In the genomic region with DNA sequence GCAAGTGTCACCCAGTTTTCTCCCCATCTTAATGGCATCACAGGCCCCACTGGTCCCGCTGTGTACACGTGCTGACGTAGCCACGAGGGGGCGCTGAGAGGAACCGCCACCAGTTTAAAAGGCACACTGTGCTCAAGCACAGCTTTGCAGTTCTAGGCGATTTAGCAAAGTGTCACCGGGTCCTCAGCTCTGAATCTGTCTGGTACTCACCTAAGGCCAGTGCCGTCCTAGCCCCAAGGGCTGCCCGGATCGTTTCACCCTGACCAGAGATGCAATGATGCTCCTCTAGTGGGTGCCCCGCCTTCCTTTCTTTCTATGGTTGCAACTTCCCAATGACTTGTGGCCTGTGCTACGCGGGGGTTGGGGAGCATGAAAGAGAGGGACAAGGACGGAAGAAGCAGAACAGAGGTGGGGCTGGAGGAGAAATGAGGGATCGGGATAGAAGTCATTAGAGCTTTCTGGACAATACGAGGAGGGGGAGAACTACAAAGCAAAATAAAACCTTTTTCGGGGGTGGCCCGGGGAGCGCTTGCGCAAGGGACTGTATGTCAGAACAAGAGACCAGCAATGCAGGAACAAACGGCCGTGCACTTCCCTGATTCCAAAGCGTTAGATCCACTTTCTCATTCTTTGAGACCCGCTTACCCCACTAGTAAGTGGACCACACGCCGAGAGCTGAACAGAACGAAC, we compare ENCODE assay signal across 8 mouse cellular contexts. TPM values are rescaled to one million over a fixed set of nuclear protein-coding genes. Genes with fewer than 3 reads are reported as not detected.
A peak's percentile ranks its signal among the peaks of the same experiment; 100 is the strongest.
DNase-seq lines count a peak whose midpoint lies in the region; ATAC-seq lines count a peak whose summit lies in the region.

No protein-coding gene starts in this region.

- H3K4me1 ChIP-seq in hindbrain, embryonic 13.5 days (replicated peaks), result peaks cover 27% of the 10 kb centered on the region

- DNase-seq in R1 (ENCODE audit: low read depth, low spot score), result peak; percentile 79
- peak; percentile 82 to 86 for DNase-seq in cerebellum, postnatal 25 days
- DNase-seq in frontal cortex, postnatal 25 days (ENCODE audit: low spot score in 2 of 2), result peak; percentile 64 to 71
- DNase-seq in layer of hippocampus, postnatal 25 days (ENCODE audit: extremely low spot score in 1 of 2, low spot score in 1 of 2), result peak; percentile 67 to 83
- peak; percentile 77 for DNase-seq in lung, postnatal 25 days (ENCODE audit: low spot score)
- peak; percentile 77 for DNase-seq in ovary, postnatal 36 days (ENCODE audit: low spot score)
- DNase-seq in thymus, postnatal 36 days, result peak; percentile 84 to 88

- H3K9ac ChIP-seq in hindbrain, embryonic 13.5 days, result peak overlapping the region; percentile 67

- 4% methylated on average over 28 of the region's 28 CpGs for WGBS in hindbrain, embryonic 13.5 days

- H3K27ac ChIP-seq in hindbrain, embryonic 13.5 days, result no peak overlapping the region

- peak overlapping the region; percentile 67 for H3K4me2 ChIP-seq in hindbrain, embryonic 13.5 days

- ATAC-seq in hindbrain, embryonic 13.5 days (ENCODE audit: low FRiP score), result peak; percentile 74

- H3K4me3 ChIP-seq in hindbrain, embryonic 13.5 days, result peak overlapping the region; percentile 40

- H3K36me3 ChIP-seq in hindbrain, embryonic 13.5 days, result no peaks in the 10 kb centered on the region

- peaks cover 34% of the 10 kb centered on the region for H3K27me3 ChIP-seq in hindbrain, embryonic 13.5 days

- no peaks in the 10 kb centered on the region for H3K9me3 ChIP-seq in hindbrain, embryonic 13.5 days

RNA-seq across cellular contexts. Expression of a gene that starts 6.3 kb away (rescaled TPM):
- polyA plus RNA-seq in hindbrain, embryonic 13.5 days (2015; fragmentation: Nextera tagmentation; extraction: Ambion mirVana), result not detected in 2 replicates
- not detected for total RNA-seq in layer of hippocampus, postnatal 25 days (2021)

RNA-seq across cellular contexts. Expression of a gene that starts 22.8 kb away (rescaled TPM):
- 9.2 and 9.7 TPM in 2 replicates for polyA plus RNA-seq in hindbrain, embryonic 13.5 days (2015; fragmentation: Nextera tagmentation; extraction: Ambion mirVana)
- 10 to 100 TPM; 31.1 to 35.3 TPM for total RNA-seq in layer of hippocampus, postnatal 25 days (2021)

RNA-seq across cellular contexts. Expression of a gene that starts 52.2 kb away (rescaled TPM):
- 0.57 and 0.69 TPM in 2 replicates for polyA plus RNA-seq in hindbrain, embryonic 13.5 days (2015; fragmentation: Nextera tagmentation; extraction: Ambion mirVana)
- 1 to 10 TPM; 3.7 to 4.4 TPM for total RNA-seq in layer of hippocampus, postnatal 25 days (2021)
